In the genomic region with DNA sequence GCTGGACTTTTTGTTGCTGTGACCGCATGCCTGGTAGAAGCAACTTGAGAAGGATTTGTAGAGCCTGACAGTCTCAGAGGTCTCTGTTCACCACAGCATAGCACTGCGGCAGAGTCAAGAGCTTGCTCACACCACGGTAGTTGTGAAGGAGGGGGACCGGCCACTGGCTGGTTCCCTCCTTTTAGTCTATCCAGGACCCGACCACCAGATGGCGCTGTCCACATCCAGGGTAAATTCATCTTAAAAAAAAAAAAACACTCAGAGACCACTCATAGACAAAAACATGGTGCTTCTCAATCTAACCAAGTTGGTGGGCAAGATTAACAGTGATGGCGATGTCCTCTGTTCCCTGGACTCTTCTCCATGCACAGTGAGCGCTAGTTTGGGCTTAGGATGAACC, we compare ENCODE assay signal across 8 mouse cellular contexts. TPM values are rescaled to one million over a fixed set of nuclear protein-coding genes. Genes with fewer than 3 reads are reported as not detected.
A peak's percentile ranks its signal among the peaks of the same experiment; 100 is the strongest.
DNase-seq lines count a peak whose midpoint lies in the region; ATAC-seq and TF ChIP-seq lines count a peak whose summit lies in the region.

No protein-coding gene starts in this region.

- no peak for ATAC-seq in kidney, embryonic 14.5 days (ENCODE audit: low FRiP score, low TSS enrichment)
- no peak for ATAC-seq in forebrain, embryonic 15.5 days (replicated peaks)

- H3K4me2 ChIP-seq in kidney, embryonic 14.5 days (replicated peaks; ENCODE audit: low read depth, low read length) = no peak overlapping the region
- no peak overlapping the region for H3K4me2 ChIP-seq in forebrain, embryonic 15.5 days (replicated peaks)

- no peaks in the 10 kb centered on the region; the same call in 1 of the 2 replicates for H3K4me1 ChIP-seq in kidney, adult 2 months (ENCODE audit: control insufficient read depth, insufficient read depth, low read length)
- no peaks in the 10 kb centered on the region for H3K4me1 ChIP-seq in kidney, embryonic 14.5 days (ENCODE audit: control insufficient read depth, insufficient read depth, low read length)
- H3K4me1 ChIP-seq in ES-Bruce4 (ENCODE audit: control insufficient read depth, insufficient read depth, low read length) = no peaks in the 10 kb centered on the region
- H3K4me1 ChIP-seq in embryonic facial prominence, embryonic 10.5 days = peaks cover 8% of the 10 kb centered on the region
- H3K4me1 ChIP-seq in small intestine, adult 2 months (ENCODE audit: control insufficient read depth, insufficient read depth, insufficient read length, low read length) = peaks cover 8% of the 10 kb centered on the region; the same call in 1 of the 2 replicates
- no peaks in the 10 kb centered on the region for H3K4me1 ChIP-seq in forebrain, embryonic 15.5 days

- no peaks in the 10 kb centered on the region for H3K9me3 ChIP-seq in kidney, embryonic 14.5 days (ENCODE audit: control insufficient read depth, low read length)
- H3K9me3 ChIP-seq in ES-Bruce4 (replicated peaks; ENCODE audit: control insufficient read depth, insufficient read depth, low read length, poor library complexity, severe bottlenecking) = no peaks in the 10 kb centered on the region
- H3K9me3 ChIP-seq in embryonic facial prominence, embryonic 10.5 days = no peaks in the 10 kb centered on the region
- no peaks in the 10 kb centered on the region for H3K9me3 ChIP-seq in forebrain, embryonic 15.5 days

- H3K9ac ChIP-seq in kidney, embryonic 14.5 days (ENCODE audit: low read depth, low read length) = no peak overlapping the region
- H3K9ac ChIP-seq in ES-Bruce4 (ENCODE audit: low read depth, poor library complexity, severe bottlenecking) = no peak overlapping the region
- no peak overlapping the region for H3K9ac ChIP-seq in forebrain, embryonic 15.5 days (replicated peaks)

- no peaks in the 10 kb centered on the region for H3K27me3 ChIP-seq in kidney, adult 2 months (replicated peaks; ENCODE audit: control insufficient read depth, insufficient read depth, low read length)
- H3K27me3 ChIP-seq in kidney, embryonic 14.5 days (ENCODE audit: control insufficient read depth, insufficient read depth, low read length) = no peaks in the 10 kb centered on the region
- H3K27me3 ChIP-seq in ES-Bruce4 (ENCODE audit: control insufficient read depth, insufficient read depth, low read length, poor library complexity, severe bottlenecking) = no peaks in the 10 kb centered on the region
- H3K27me3 ChIP-seq in embryonic facial prominence, embryonic 10.5 days (replicated peaks; ENCODE audit: low read depth, poor library complexity, severe bottlenecking) = no peaks in the 10 kb centered on the region
- no peaks in the 10 kb centered on the region for H3K27me3 ChIP-seq in small intestine, adult 2 months (ENCODE audit: control insufficient read depth, insufficient read depth, low read length)
- H3K27me3 ChIP-seq in forebrain, embryonic 15.5 days = no peaks in the 10 kb centered on the region

- no peak overlapping the region for H3K27ac ChIP-seq in kidney, adult 2 months (ENCODE audit: insufficient read depth, low read depth, low read length)
- H3K27ac ChIP-seq in kidney, embryonic 14.5 days (ENCODE audit: low read depth, low read length) = no peak overlapping the region
- H3K27ac ChIP-seq in ES-Bruce4 (ENCODE audit: insufficient read depth, low read length) = no peak overlapping the region
- H3K27ac ChIP-seq in embryonic facial prominence, embryonic 10.5 days (replicated peaks) = no peak overlapping the region
- no peak overlapping the region for H3K27ac ChIP-seq in small intestine, adult 2 months (ENCODE audit: insufficient read depth, low read depth, low read length)
- no peak overlapping the region for H3K27ac ChIP-seq in forebrain, embryonic 15.5 days (replicated peaks)

- no peaks in the 10 kb centered on the region for H3K36me3 ChIP-seq in kidney, adult 2 months (ENCODE audit: control insufficient read depth, insufficient read depth, low read length)
- no peaks in the 10 kb centered on the region for H3K36me3 ChIP-seq in kidney, embryonic 14.5 days (ENCODE audit: control insufficient read depth, insufficient read depth, low read length)
- H3K36me3 ChIP-seq in ES-Bruce4 (ENCODE audit: control insufficient read depth, insufficient read depth, low read length, poor library complexity, severe bottlenecking) = no peaks in the 10 kb centered on the region
- no peaks in the 10 kb centered on the region for H3K36me3 ChIP-seq in embryonic facial prominence, embryonic 10.5 days (replicated peaks)
- no peaks in the 10 kb centered on the region for H3K36me3 ChIP-seq in small intestine, adult 2 months (ENCODE audit: control insufficient read depth, insufficient read depth, low read length)
- H3K36me3 ChIP-seq in forebrain, embryonic 15.5 days = no peaks in the 10 kb centered on the region

- no peak overlapping the region for H3K4me3 ChIP-seq in kidney, adult 2 months (ENCODE audit: insufficient read depth, low read depth, low read length)
- no peak overlapping the region for H3K4me3 ChIP-seq in kidney, embryonic 14.5 days (ENCODE audit: low read length)
- H3K4me3 ChIP-seq in ES-Bruce4 (ENCODE audit: low read depth, low read length) = no peak overlapping the region
- no peak overlapping the region for H3K4me3 ChIP-seq in embryonic facial prominence, embryonic 10.5 days
- H3K4me3 ChIP-seq in small intestine, adult 2 months (ENCODE audit: low read depth, low read length) = no peak overlapping the region
- no peak overlapping the region for H3K4me3 ChIP-seq in forebrain, embryonic 15.5 days

- no peak for TF ChIP-seq EP300 in ES-Bruce4 (IDR thresholded peaks at IDR 0.05; ENCODE audit: insufficient read depth, low read depth, low read length)

- peak; percentile 54 for TF ChIP-seq CTCF in kidney, adult 2 months (conservative IDR thresholded peaks at IDR 0.05; ENCODE audit: insufficient read depth, insufficient read length, low read depth, low read length)
- TF ChIP-seq CTCF in ES-Bruce4 (IDR thresholded peaks at IDR 0.05; ENCODE audit: low read depth, low read length) = peak; percentile 36
- TF ChIP-seq CTCF in small intestine, adult 2 months (IDR thresholded peaks at IDR 0.05; ENCODE audit: extremely low read depth, insufficient read length, insufficient replicate concordance, low read depth, low read length) = peak; percentile 66; the same call in 1 of the 2 replicates

- peak; percentile 37 for DNase-seq in kidney, adult 2 months
- DNase-seq in embryonic facial prominence, embryonic 10.5 days (ENCODE audit: low spot score) = peak; percentile 33
- no peak for DNase-seq in ovary, adult 18-20 months (ENCODE audit: low spot score)
- no peak for DNase-seq in right cerebral cortex, postnatal 36 days (ENCODE audit: low spot score in 2 of 2)

- 67% methylated on average over 8 of the region's 8 CpGs for WGBS in kidney, adult 2 months
- 77% methylated on average over 8 of the region's 8 CpGs for WGBS in kidney, embryonic 14.5 days
- 79% methylated on average over 8 of the region's 8 CpGs for WGBS in embryonic facial prominence, embryonic 10.5 days
- 54% methylated on average over 8 of the region's 8 CpGs for WGBS in small intestine, adult 2 months
- 84% methylated on average over 8 of the region's 8 CpGs for WGBS in forebrain, embryonic 15.5 days

- no peak for TF ChIP-seq POLR2A in kidney, adult 2 months (IDR thresholded peaks at IDR 0.05; ENCODE audit: low read depth, low read length)
- TF ChIP-seq POLR2A in ES-Bruce4 (IDR thresholded peaks at IDR 0.05; ENCODE audit: insufficient read depth, low read length) = no peak
- no peak for TF ChIP-seq POLR2A in small intestine, adult 2 months (IDR thresholded peaks at IDR 0.05; ENCODE audit: low read depth, low read length)

RNA-seq across cellular contexts. Expression of gene Myo3b, which starts 1.7 kb away (rescaled TPM):
- 1.6 and 1.7 TPM in 2 replicates for polyA plus RNA-seq in kidney, adult 2 months (2012; rRNA removed)
- 0.39 and 0.77 TPM in 2 replicates for polyA plus RNA-seq in kidney, embryonic 14.5 days (2014; fragmentation: Nextera tagmentation; extraction: Ambion mirVana)
- not detected in 2 replicates for polyA plus RNA-seq in ES-Bruce4 (2011; ENCODE audit: insufficient read depth, insufficient read length, low read depth, missing spikeins)
- 0.04 and 0.08 TPM in 2 replicates for polyA plus RNA-seq in embryonic facial prominence, embryonic 10.5 days (2016; fragmentation: Nextera tagmentation; extraction: Ambion mirVana)
- polyA plus RNA-seq in small intestine, adult 2 months (2012; rRNA removed) = not detected in 2 replicates
- 0.22 and 0.24 TPM in 2 replicates for polyA plus RNA-seq in forebrain, embryonic 15.5 days (2015; fragmentation: Nextera tagmentation; extraction: Ambion mirVana)

Comparison
In these comparisons a context has a peak if more than half of its experiments do, and no peak if none do; other contexts are left out.
1. DNase-seq: peak in kidney, adult 2 months (single experiment) and embryonic facial prominence, embryonic 10.5 days (single experiment); none in ovary, adult 18-20 months (single experiment) and right cerebral cortex, postnatal 36 days (0 of 2).
2. Peak in every context shown above with its lines, with median percentiles within 50 percentile points of each other: CTCF ChIP-seq.